Mouse (Mus musculus) common myeloid progenitor, adult 5-6 weeks (primary cell): Measurements from ENCODE around the gene Gm9507. TPM values are rescaled to one million over a fixed set of nuclear protein-coding genes. Genes with fewer than 3 reads are reported as not detected.
"Not testable (repeated sequence)": the region's sequence is repeated elsewhere in the genome, so short reads cannot be mapped to it uniquely, and the experiment has no call there.

Experiments used
- ATAC-seq: replicated peaks from 2 replicates; pipeline ENCODE4 v1.8.0; 2016; ENCODE audit warnings: low read depth, mild to moderate bottlenecking, moderate TSS enrichment, inconsistent platforms; ENCODE audit not compliant: poor library complexity, severe bottlenecking
- total RNA-seq: library from RNA; stranded (forward); fragments of 200-1000, 187-1606 nt; gene quantifications from 2 replicates; pipeline ENCODE4 v1.2.3, GENCODE M21; 2017

Gene Gm9507
- total RNA-seq, 1 experiment from 2014 or later, result not detected

DNA sequence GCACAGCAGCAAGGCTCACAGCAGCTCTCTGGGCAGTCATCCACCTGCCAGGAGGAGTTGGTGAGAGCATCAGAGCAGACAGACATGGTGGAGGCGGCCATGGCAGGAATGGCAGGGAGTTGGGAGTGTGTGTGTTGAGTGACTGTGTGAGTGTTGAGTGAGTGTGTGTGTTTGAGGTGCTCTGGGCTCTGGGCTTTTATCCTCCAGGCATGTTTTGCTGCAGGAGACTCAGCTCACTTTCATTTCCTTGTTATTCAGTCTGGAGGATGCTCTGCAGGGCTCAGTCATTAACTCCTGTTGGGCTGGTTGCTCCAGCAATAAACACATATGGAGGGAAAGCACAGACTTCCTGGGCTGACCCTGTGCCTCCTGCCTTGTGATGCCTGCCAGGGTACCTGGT is 34.8 kb downstream of the Gm9507 start, which contains the start of gene Gm7138:
Gene Gm7138, minus strand, starts transcription at position 101 of the 400 bp plus-strand sequence.
- not testable (repeated sequence) for ATAC-seq

DNA sequence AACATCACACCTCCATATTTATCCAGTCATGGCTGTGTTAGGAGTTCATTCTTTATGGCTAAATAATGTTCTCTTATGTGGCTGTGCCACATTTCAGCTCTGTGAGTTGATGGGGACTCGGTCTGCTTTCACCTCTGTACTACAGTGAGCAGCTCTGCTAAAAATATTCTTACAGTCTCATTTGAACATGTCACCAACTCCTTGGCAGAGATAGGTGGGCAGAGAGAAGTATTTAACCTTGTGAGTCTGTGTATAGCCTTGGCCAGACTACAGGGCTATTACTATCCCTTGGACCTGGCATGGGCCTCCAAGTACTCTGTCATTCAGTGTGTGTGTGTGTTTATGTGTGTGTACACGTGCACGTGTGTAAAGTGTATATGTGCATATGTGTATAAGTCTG is 39.5 kb downstream of the Gm9507 start:
- not testable (repeated sequence) for ATAC-seq

GRCm38 (mm10) chr10:77771225-77771624 is 40.4 kb downstream of the Gm9507 start, which contains the start of gene Gm3238:
Gene Gm3238 (minus strand): TSS chr10:77771325.
- ATAC-seq, result not testable (repeated sequence)

DNA sequence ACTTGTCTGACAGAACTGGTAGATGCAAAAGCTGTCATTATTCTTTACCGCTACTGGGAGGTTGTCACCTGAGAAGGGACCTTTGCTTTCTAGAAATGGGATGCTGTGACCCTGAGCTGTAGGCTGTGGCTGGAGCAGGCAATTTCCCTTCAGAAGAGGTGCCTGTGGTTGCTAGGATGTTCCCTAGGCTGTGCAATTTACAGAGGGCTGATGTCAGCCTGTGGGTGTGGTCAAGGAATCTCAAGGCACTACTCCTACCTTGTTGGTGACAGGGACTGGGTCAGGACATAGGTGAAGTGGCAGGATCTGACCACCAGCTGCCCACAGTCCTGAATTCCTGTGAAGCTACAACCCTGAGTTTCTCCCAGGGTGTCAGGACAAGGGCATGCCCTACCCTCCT is 41.9 kb downstream of the Gm9507 start:
- ATAC-seq, result no peak

Other genes with a start within 250 kb of the Gm9507 start
- gene Pttg1ip, start 230.1 kb downstream of the Gm9507 start, total RNA-seq, result 35.5 and 47.4 TPM in 2 replicates
- 147 and 170 TPM in 2 replicates for gene Sumo3, start 205.7 kb downstream of the Gm9507 start, total RNA-seq
- not detected in 2 replicates for gene Gm49325, start 205.6 kb downstream of the Gm9507 start, total RNA-seq
- 27.0 and 37.2 TPM in 2 replicates for gene Ube2g2, start 189.6 kb downstream of the Gm9507 start, total RNA-seq
- 0.87 and 1.2 TPM in 2 replicates for gene Tspear, start 125.3 kb downstream of the Gm9507 start, total RNA-seq
- not detected in 2 replicates for gene Gm19402, start 121.1 kb downstream of the Gm9507 start, total RNA-seq
- not detected in 2 replicates for gene Gm9508, start 114.6 kb downstream of the Gm9507 start, total RNA-seq
- not detected in 2 replicates for gene Gm10272, start 105.2 kb downstream of the Gm9507 start, total RNA-seq
- gene Gm10024, start 100.4 kb downstream of the Gm9507 start, total RNA-seq, result not detected in 2 replicates
- not detected in 2 replicates for gene Gm10142, start 96.0 kb downstream of the Gm9507 start, total RNA-seq
- not detected in 2 replicates for gene Krtap12-1, start 91.2 kb downstream of the Gm9507 start, total RNA-seq
- not detected in 2 replicates for gene Gm10100, start 85.4 kb downstream of the Gm9507 start, total RNA-seq
- not detected in 2 replicates for gene Gm18596, start 69.2 kb downstream of the Gm9507 start, total RNA-seq
- not detected in 2 replicates for gene Gm9736, start 60.5 kb downstream of the Gm9507 start, total RNA-seq
- gene Gm3233, start 52.2 kb downstream of the Gm9507 start, total RNA-seq, result not detected in 2 replicates
- gene Gm3238, start 40.5 kb downstream of the Gm9507 start, total RNA-seq, result not detected in 2 replicates
- not detected in 2 replicates for gene Gm7138, start 34.9 kb downstream of the Gm9507 start, total RNA-seq
- not detected in 2 replicates for gene Gm3250, start 29.3 kb downstream of the Gm9507 start, total RNA-seq
- gene Gm7137, start 23.6 kb downstream of the Gm9507 start, total RNA-seq, result not detected in 2 replicates
- not detected in 2 replicates for gene Gm9639, start 16.8 kb downstream of the Gm9507 start, total RNA-seq
- not detected in 2 replicates for gene Gm19668, start 12.7 kb downstream of the Gm9507 start, total RNA-seq
- gene Gm2696, start 2.8 kb upstream of the Gm9507 start, total RNA-seq, result not detected in 2 replicates
- not detected in 2 replicates for gene Krtap10-4, start 15.3 kb upstream of the Gm9507 start, total RNA-seq
- not detected in 2 replicates for gene Krtap10-10, start 24.1 kb upstream of the Gm9507 start, total RNA-seq
- not detected in 2 replicates for gene Gm36176, start 35.0 kb upstream of the Gm9507 start, total RNA-seq
- not detected in 2 replicates for gene Gm10318, start 41.0 kb upstream of the Gm9507 start, total RNA-seq
- not detected in 2 replicates for gene Gm3285, start 50.1 kb upstream of the Gm9507 start, total RNA-seq
- gene Lrrc3, start 90.7 kb upstream of the Gm9507 start, total RNA-seq, result 0.23 TPM in 1 of 2 replicates, not detected in the other
- gene Trpm2, start 158.7 kb upstream of the Gm9507 start, total RNA-seq, result 1.4 and 4.2 TPM in 2 replicates
- 10.5 and 12.6 TPM in 2 replicates for gene 1810043G02Rik, start 166.7 kb upstream of the Gm9507 start, total RNA-seq
- gene Pfkl, start 198.2 kb upstream of the Gm9507 start, total RNA-seq, result 42.8 and 43.8 TPM in 2 replicates
- gene Dnmt3l, start 230.1 kb upstream of the Gm9507 start, total RNA-seq, result 0.87 TPM in 1 of 2 replicates, not detected in the other
- not detected in 2 replicates for gene Aire, start 231.8 kb upstream of the Gm9507 start, total RNA-seq